Mouse (Mus musculus) adrenal gland, postnatal 4 days (tissue): ENCODE data around the gene Cdyl. TPM values are rescaled to one million over a fixed set of nuclear protein-coding genes. Genes with fewer than 3 reads are reported as not detected.

Experiments
- DNase-seq, 2 experiments: peaks; one replicate each; pipeline ENCODE4 v3.0.0; 2021 to 2022; ENCODE audit warnings: low spot score in 2 of 2, mixed read lengths in 2 of 2
- total RNA-seq, 2 experiments: library from RNA; stranded (reverse); gene quantifications; 2 replicates each; pipeline ENCODE4 v1.2.3; 2021

The Cdyl gene
- total RNA-seq, 2 experiments from 2014 or later = 33.2 to 37.4 TPM

DNA sequence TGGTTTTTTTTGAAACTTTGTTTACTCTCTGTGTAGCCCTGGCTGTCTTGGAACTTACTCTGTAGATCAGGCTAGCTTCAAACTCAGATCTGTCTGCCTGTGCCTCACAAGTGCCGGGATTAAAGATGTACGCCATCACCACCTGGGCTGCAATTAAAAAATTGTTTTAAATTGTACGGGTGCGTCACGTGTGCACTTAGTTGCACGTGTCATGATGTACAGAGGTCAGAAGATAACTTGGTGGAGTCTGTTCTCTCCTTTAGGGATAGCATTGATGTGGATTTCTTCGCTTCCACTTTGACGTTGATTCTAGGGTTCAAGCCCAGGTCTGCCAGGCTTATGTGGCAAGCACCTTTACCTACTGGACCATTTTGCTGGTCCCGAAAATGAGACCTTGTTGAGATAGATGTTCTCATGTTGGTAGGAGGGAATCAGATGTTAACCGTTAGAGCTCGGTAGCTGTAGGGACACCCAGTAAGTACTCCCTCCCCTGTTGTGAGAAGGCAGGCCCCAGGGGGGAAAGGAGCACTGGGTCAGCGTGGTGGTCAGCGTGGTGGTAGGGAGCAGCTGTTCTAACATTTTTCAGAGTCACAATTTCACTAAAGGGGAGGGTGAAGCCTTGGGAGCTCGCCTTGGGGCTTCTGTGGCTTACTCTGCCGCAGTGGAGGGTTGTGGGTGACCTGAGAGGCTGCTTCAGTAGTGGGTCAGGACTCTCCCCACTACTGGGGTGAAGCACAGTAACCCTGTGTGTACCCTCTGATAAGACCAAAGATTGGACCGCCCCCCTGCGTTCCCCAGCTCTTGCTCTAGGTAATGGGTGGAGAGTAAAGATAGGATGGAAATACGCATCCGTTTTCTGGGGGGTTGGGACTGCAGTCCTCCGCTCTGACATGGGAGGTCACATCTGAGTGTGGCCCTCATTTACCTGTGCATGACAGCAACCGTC, 97.0 kb downstream of the Cdyl start:
- no peak for DNase-seq

DNA sequence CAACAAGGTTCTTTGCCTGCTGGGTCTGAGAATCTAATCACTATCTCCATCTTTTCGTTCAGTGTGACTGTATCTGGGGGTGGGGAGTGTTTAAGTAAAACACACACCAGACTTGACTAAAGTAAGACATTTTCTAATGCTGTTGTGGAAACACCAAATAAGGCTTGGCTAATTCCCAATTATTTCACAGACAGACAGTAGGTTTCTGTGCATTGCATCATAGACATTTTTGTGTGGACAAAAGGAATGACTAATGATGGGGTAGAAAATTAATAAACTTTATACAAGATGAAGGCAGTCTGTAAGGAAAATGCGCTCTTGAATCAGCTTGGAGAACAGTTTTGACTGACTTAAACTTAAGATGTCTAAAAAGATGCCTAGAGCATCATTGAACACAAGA, 100.7 kb downstream of the Cdyl start:
- no peak for DNase-seq

DNA sequence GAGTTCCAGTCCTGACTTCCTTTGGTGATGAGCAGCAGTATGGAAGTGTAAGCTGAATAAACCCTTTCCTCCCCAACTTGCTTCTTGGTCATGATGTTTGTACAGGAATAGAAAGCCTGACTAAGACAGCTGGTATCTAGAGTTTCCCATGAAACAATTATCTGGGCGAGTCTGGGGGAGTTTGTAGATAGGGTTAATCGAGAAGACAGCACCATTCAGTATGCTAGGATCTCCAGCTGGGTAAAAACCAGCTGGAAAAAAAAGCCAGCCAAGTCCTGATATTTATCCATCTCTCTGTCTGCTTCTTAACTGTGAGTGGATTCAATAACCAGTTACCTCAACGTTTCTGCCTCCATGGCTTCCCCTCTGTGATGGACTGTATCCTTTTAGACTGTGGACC, 104.9 kb downstream of the Cdyl start:
- DNase-seq = no peak

DNA sequence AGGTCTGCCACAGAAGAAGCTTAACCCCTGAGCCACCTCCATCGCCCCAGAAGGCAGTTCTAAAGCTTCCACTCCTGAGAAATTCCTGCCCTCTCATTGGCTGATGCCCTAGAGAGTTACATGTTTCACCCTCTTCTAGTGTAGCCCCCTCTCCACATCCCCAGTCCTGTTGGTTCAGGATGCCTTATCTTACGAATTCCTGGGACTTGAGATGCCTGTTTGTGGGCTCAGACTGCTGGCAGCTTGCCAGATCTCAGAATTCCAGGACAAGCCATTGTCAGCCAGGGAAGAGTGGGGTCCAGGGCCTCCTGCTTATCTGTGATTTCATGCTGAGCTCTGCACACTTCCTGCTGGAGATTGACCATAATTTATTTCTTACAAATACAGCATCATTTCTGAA, 106.2 kb downstream of the Cdyl start:
- no peak for DNase-seq

DNA sequence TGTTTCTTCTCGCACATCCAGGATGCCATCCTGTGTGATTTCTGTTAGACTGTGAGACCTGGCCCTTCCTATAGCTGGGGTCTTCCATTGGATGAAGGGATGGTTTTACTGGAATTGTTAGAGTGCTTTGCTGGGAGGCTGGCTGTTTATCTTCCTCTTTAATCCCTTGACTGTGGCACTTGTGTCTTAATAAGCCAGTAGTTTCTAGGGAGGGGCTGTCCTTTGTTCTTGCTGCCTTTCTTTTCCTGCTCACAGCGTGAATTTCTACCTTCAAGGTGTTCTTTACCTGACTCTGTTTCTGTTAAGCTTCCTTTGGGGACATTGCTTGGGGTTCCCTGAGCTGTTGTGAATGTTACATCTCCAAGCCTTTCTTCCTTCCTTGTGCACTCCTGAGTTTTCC, 110.0 kb downstream of the Cdyl start:
- DNase-seq = no peak

DNA sequence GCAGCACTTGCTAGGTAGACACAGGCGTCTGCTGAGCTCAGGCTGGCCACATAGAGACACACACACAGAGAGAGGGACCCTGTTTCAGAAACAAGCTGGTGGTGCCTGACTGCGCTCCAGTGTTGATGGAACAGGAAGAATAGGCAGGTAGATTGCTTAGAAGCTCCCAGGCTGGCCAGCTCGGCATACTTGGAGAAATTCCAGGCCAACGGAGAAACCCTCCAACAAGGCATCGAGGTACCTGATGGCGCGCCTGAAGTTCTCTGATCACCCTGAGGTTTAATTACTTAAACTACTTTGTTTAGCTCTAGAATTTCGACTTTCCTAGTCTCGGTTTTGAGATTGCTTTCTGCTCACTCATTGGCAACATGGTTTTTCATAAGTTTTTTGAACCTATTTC, 110.8 kb downstream of the Cdyl start:
- DNase-seq = no peak

DNA sequence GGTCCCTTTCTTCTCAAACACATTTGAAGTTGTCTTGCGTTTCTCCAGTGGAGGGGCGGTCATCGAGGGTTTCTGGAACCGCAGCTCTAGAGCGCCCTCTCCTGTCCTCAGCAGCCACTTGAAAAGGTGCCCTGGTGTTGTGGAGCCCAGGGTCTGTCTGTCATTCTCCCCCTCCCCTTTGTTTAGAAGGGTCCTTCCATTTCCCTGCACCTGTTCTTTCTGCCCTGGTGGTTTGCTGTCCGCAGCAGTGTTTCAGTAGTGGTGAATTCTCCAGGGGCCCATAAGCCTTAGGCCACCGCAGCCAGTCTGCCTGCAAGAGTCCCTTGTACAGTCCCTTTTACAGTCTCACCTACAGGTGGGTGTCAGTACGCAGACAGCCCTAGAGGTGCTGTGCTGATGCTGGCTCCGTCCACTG, 112.3 kb downstream of the Cdyl start:
- no peak for DNase-seq

DNA sequence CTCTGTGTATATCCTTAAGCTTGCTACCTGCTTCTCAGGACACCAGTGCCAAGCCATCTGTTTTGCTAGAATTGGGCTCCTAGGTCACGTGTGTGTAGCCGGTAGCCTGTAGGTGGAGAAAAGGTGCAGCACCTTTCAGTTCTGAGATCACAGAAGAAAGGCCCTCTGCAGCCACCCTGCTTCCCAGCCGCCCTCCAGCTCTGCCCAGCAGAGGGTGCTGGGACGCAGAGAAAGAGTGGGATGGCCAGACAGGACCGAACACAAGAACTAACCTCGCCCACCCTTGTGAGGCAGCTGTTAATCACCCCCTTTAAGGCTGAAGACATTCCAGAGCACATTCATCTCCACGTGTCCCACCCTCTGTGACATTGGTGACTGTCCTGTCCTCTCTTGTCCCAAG, 114.1 kb downstream of the Cdyl start:
- DNase-seq = no peak

DNA sequence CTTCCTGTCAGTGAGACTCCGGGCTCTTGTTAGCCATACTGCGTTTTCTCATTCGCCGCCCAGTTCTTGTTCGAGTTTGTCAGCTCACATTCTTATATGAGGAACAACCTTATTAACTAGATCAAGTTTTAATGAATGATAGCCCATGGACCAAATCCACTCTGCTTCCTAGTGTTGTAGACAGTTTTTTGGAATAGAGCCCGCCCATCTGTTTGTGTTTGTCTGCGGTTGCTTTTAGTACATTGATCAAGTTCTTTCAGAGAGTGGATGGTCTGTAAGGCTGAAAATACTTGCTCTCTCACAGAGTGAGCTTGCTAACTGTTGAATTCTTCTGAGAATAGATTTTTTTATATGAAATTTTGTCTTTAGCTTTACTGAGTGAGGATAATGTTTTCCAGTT, 116.5 kb downstream of the Cdyl start:
- DNase-seq = no peak

DNA sequence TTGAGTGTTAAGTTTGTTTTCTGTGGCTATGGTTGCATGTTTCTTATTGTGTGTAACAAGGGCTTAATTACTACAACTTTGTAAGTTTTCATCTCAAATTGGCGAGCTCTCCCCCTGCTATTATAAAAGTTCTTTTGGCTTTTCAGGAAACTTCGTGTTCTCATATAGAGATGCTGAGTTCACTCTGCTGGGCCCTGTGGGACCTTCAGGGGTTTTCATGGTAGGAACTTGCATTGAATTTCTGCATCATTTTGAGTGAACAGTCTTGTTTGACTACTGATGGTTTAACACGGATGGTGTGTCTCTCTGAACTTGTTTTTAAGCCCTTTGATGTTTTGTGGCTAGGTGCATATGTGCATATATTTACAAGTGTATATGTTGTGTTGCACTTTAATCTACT, 121.1 kb downstream of the Cdyl start:
- DNase-seq = no peak

DNA sequence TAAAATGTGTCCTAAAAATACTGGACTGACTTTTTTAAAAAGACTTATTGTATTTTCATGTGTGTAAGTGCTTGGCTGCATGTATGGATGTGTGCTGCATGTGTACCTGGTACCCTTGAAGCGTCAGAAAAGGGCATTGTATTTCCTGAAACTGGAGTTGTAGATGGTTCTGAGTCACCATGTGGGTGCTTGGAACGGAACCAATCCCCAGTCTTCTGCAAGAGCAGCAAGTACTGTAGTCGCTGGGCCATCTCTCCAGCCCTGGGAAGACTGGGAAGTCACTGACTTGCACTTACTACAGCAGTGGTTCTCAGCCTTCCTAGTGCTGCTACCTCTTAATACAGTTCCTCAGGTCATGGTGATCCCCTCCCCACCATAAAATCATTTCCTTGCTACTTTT, 122.1 kb downstream of the Cdyl start:
- DNase-seq = no peak

DNA sequence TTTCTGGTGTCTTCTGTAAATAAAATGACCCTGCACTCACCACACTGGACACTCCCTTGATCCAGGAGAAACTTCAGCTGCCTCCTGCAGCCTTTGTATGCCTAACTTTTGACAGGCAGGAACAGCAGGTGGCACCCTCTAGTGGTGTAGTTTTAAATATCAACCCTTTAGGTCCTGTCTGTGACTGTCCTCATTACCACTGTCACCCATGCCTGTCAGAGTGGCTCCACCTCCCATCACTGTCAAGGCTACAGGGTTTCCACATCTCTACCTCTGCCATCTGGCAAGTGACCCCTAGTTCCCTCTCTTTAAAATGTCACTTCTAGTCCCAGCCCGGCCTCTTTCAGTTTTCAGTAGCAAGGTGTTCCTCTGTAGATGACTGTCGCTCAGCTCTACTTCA, 123.3 kb downstream of the Cdyl start:
- DNase-seq = peak in 1 of 2 experiments; percentile 24

DNA sequence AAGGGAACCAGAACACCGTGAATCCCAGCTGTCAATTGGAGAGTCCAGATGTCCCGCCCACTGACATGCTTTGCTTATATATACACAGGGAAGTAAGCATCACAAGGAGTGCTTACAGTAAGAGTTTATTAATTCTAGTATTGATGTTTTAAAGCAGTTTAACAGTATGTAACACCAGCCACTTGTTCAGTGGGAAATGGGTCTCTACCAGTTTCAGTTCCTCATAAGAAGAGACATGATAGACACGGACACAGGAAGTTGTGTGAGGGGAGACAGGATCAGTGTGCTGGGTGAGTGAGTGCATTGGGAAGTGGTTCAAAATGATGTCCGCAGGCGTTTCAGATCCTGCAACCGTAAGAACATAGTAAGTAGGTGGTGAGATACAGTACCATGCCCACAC, 123.9 kb downstream of the Cdyl start:
- no peak for DNase-seq

DNA sequence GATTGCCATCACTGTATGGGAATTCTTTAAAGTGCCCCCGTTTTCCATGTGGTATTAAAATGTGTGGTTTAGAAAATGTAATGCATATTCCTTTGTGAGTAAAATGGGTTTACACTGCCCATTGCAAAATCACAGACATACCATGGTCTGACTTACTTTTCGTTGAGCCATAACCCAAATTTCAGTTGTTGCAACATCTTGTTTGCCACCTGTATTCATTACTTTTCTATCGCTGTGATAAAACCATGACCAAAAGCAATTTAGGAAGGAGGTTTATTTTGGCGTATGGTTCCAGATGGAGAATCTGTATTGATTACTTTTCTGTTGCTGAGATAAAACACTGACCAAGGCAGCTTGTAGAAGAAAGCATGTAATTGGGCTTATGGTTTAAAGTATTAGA, 124.6 kb downstream of the Cdyl start:
- DNase-seq = no peak

DNA sequence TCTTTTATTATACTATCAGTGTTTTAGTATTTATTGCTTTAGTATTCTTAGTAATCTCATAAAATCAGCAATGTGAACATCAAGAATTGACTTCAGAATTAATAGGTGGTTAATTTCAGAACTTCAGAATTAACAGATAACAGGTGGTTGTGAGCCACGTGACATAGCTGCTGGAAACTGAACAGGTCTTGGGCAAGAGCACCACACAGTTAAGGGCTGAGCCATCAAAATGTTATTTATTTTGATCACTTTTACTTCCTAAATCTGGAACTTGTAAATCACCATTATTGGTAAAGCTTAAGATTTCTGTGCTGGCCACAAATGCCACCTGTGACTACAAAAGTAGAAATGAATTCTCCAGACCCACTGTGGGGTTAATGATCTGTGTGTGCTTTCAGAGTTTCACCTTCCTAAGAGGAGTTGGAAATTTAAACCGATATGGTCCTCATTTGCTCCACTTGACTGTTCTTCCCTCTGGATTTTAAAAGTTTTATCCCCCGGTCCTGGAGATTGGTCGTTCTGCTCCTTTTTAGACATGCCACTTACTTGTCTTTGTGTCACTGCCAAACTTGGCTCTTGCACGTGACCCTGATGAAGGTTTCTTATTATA, 125.8 kb downstream of the Cdyl start:
- no peak for DNase-seq

DNA sequence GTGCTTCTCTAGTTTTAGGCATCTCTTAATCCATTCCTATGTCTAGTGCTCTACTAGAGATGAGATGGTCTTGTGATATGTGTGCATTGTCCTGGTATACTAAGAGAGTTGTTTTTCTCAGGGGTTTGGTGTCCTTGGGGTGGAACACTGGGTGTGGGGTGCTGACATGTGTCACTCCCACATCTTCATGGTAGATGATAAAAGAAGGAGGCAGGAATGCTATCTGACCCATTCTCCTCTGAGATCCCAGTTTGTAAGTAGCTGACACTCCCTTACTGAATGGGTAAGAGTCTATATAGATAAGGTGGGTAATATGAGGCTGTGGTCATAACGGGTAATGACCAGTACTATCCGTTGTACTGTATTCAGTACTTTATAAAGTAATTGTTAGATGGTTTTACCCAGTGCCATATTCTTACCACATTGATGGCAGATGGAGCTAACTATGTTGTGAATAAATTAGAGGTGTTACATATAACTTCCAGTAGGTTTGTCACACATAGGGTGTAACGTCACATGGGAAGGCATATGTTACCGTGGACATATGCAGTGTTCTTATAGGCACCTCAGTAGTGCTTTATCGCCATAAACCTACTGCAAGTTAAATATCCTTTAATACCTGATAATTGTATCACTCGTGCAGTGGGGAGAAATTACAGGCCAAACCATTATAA, 127.2 kb downstream of the Cdyl start:
- DNase-seq = no peak

DNA sequence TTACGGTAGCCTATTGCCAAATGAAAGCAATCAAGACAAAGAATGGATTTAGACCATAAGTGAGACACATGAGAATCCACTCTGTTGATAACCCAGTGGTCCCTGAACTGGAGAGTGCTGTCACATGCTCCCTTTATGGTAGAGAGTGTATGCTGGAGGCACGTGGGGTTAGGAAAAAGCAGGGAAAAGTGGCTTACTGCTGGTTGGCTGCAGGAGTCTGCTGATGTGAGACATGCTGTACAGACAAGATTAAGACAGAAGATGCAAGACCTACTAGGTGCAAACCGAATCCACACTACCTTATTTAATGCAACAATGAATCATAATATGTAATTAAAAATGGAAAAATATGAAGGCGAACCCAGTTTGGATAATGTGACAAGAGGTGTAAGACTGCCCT, 129.9 kb downstream of the Cdyl start:
- no peak for DNase-seq

DNA sequence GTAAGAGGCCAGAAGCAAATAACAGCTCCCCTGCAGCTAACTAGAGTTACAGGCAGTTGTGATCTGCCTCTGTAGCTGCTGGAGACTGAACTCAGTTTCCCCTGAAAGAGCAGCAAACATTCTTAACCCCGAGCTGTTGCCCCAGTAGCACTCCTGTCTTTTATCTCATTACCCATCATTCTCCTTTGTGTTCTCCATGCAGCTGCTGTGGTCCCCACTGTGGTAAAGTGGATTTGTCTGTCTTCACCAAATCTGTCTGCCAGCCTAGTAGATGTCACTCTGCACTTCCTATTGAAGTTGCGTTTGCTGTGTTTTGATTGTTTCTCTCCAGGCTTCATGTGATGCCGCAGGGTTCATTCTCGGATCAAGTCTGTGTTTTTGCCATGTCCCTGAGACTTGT, 130.8 kb downstream of the Cdyl start:
- no peak for DNase-seq

DNA sequence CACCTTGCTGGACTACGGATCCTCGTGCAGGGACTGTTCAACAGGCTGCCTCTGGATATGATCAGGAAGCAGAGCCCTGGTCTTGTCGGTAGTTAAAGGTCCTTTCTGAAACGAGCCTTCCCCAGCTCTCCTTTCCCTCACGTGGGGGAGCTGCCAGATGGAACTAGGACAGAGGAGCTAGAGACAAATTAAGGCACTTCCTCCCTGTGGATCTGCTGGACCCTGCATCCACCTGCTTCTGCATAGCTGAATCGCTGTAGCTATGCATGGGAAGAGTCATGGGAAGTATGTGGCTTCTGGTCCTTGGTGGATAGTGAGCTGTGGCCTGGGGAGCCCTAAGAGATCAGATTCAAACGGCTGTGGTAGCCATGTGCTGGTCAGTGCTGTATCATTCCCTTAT, 134.7 kb downstream of the Cdyl start:
- no peak for DNase-seq

DNA sequence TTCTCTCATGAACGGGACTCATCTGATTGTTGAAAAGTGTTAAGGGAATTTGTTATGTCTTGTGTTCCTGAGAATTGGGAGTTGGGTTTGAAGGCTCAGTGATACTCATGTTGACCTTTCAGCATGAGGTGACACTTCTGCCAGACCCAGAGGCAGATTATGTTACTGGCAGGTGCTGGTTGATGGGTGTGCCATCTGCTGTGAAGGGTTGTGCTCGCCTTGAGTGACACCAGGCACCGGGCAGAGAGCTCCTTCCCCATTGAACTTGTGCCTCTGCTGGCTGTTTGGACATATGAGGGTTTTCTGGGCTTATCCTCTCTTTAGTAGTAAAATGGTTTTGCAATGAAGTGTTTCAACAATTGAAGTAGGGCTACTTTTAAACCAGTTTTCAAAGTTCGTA, 135.1 kb downstream of the Cdyl start:
- no peak for DNase-seq

DNA sequence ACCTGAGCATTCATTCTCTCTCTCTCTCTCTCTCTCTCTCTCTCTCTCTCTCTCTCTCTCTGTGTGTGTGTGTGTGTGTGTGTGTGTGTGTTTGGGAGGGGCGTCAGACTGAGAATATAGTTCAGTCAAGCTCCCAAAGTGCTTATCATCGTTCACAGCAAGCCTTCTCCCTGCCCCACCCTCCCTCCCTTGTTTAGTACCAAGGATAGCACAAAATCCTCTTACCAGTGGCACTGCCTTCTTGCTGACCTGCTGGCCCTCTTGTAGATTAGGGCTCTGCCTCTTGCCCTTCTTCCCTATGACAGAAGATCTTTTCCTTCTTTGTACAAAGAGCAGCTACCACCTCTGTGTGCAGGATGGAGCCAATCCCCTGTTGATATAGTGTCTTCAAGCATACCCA, 136.3 kb downstream of the Cdyl start:
- DNase-seq = no peak

DNA sequence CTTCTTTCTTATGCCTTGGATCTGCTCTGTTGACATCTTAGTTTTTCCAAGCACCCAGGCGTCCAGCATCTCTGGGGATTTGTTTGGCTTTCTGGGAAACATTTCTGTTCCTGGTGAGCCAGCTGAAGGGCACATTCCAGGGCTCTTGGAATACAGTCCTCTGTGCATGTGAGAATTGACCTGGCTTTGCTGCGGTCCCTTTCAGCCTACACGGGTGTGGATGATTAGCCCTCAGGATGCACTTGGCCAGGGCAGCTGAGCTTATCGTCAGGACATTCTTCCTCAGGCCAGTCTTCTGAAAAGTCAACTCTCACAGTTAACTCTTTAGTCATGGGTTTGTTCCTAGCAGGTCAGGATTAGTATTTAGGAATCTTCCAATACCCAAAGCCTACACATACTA, 136.7 kb downstream of the Cdyl start:
- DNase-seq = no peak
